Mouse (Mus musculus): ENCODE measurements around the gene Tmem210.

- TF ChIP-seq ZNF384 (IDR thresholded peaks at IDR 0.05; ENCODE audit: low read depth, low read length) (no peak), ZC3H11A (IDR thresholded peaks at IDR 0.05; ENCODE audit: borderline replicate concordance, low read depth, low read length) (no peak), CHD2 (IDR thresholded peaks at IDR 0.05; ENCODE audit: low read depth, low read length) (no peak), MAFK (IDR thresholded peaks at IDR 0.05; ENCODE audit: insufficient read depth, low read depth, low read length) (no peak)
Observed at GRCm38 (mm10) chr2:25252331-25252730, 35.6 kb upstream of the Tmem210 start.
